Mouse (Mus musculus) embryonic fibroblast, embryonic 13.5 days (primary cell): ENCODE data around the gene Mmrn2.

Experiments used
- CTCF ChIP-seq: IDR thresholded peaks from 2 replicates; pipeline ENCODE4 v1.5.1; 2011; ENCODE audit warnings: mild to moderate bottlenecking, control low read depth, low read length, moderate library complexity, borderline replicate concordance; ENCODE audit not compliant: insufficient read depth
- POLR2A ChIP-seq: IDR thresholded peaks from 2 replicates; pipeline ENCODE4 v1.6.1; 2011; ENCODE audit warnings: low read depth, mild to moderate bottlenecking, control low read depth, low read length, moderate library complexity

DNA sequence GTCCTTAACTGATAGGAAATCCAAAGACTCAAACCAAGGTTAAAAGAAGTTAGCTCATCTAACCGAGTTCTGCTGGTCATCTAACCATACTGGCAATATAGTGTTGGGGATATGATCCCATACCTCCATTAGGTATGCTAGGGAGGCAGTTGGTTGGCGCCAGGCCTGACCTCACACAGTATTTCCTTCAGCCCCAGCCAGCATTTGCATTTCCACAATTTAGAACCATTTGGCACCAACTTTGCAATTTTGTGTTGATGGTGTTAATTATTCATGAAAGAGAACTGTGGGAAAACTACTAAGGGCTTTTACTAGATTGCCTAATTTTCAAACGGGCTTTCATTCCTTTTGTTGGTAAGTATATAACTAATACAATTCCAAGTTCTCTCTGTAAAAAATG lies 43.4 kb upstream of the Mmrn2 start:
- TF ChIP-seq CTCF, result no peak
- TF ChIP-seq POLR2A, result no peak
